Mouse (Mus musculus): ENCODE measurements at regions not wholly inside any gene's neighbourhood (a gene's known extent, or its start where the extent isn't known, plus 50 kb on each side); places are given as distances from the start of the nearest gene placed in this dataset.

DNA sequence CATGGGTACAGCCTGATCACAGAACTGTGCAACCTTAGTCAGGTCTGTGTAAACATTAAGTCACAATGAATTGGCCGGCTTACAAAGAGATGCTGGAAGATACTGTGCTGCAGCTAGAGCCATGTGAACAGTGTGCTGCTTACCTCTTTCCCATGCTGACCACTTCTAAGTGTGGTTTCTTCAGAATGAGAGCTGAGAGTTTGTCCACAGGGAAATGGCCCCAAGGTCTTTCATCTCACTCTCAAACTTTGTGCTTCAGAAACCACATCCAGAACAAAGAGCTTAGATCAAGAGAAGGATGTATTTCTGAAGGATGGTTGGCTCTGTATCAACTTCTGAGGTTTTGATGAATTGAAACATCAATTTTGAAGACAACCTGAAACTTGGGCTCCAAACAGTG lies 165.7 kb downstream of the Lrrc3b start:
- DNase-seq: no peak

DNA sequence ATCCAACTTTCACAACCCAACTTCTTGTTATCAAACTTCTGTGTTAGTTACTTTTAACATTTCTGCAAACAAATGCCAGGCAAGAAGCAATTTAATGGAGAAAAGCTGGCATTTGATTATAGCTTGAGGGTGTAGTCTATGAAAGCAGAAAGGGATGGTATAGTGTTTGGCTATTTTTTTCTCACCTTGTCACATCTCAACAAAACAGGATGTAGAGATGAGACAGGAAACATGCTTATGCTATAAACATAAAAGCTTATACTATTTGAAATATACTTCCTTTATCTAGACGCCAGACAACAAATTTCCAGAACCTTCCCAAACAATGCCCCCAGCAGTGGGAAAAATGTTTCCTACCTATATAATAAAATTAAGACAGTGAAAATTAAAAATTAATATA lies 166.4 kb downstream of the Lrrc3b start:
- no peak for DNase-seq

DNA sequence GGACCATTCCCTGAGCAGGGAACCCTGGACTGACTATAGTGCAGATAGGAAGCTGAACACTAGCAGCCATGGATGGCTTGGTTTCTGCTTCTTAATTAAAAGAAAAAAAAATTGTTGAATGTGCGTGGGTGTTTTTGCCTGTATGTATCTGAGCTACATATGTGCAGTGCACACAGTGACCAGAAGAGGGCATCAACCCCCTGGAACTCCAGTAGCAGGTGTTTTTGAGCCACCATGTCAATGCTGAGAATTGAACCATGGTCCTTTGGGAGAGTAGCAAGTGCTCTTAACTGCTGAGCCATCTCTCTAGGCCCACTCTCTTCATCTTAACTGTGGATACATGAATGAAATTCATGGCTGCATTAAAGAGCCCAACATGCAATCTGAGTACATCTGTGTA lies 172.5 kb downstream of the Lrrc3b start:
- peak; percentile 12 for DNase-seq

DNA sequence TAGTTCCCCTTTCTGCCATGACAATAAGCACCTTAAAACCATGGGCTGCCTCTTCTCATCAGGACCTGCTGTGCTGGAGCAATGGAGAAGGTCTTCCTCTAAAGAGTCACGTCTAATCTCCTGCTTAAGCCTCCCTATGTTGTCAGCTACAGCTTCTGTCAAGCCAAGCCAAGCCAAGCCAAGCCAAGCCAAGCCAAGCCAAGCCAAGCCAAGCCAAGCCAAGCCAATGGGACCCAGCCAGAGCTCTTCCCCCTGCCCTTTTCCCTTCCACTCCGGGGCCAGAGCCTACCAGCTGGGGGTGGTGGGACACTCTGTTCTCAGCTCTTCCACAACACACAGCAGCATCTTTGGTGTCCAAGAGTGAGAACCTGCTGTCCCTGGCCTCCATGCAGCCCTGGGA lies 175.8 kb downstream of the Lrrc3b start:
- DNase-seq: no peak

DNA sequence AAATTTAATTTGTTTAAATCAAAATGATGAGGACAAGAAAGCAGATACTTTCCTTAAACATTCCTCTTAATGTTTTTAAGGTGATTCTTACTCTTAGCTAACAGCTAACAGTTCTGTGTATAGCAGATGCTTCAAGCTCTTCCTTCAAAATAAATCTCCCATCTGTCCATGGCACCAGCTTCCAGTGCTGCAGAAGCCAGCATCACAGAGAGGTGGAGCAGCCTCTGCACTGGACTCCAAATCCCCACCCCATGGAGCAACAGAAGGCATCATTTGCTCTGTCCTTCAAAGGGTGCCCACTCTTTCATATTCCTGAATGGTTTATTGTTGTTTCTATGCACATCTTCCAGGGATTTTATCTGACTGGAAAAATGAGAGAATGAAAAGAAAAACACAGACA lies 183.1 kb downstream of the Lrrc3b start:
- no peak for DNase-seq

DNA sequence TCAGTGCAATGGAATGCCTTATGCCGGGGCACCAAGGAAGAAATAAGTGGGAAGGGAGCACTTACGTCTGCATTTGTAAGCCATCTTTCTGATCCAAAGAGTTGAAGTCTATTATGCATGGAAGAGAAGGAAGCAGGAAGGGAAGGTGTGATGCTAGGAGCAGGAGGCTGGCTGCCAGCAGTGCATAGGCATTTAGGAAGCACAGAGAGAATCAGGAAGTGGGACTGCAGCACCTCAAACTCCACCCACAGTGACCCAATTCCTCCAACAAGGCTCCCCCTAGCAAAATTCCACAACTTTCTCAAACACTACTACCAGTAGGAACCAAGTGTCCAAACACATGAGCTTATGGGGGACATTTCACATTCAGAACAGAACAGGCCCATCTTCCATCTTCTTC lies 233.2 kb downstream of the Lrrc3b start:
- DNase-seq: no peak

DNA sequence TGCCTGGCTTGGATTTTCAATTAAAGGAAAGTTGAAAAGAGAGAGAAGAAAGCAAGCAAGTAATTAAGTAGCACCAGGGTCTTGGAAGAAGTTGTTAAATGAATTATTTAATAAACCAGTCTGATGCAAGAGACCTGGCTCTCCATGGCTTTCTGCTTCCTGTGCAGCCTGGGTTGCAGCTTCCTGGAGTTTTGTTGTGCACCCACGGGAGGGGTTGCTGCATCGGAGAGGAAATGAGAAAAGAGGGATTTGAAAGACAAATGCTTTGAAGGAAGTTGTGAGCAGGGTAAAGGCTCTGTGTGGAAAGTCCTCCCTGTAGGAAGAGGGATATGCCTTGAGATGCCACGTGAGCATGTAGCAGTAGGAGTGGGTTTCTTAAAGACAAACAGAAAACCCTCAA lies 234.5 kb downstream of the Lrrc3b start:
- DNase-seq: no peak
